Mouse (Mus musculus) naive thymus-derived CD4-positive, alpha-beta T cell, adult 5 months (primary cell): ENCODE results near the gene Sypl2. TPM values are rescaled to one million over a fixed set of nuclear protein-coding genes. Genes with fewer than 3 reads are reported as not detected.

Source experiments
- polyA plus RNA-seq: library from polyadenylated mRNA; unstranded; fragments of 100-300 nt; shearing (Covaris generic); gene quantifications from one replicate; pipeline ENCODE4 v1.2.1, GENCODE M21; 2017

Gene Sypl2
- not detected for polyA plus RNA-seq

DNA sequence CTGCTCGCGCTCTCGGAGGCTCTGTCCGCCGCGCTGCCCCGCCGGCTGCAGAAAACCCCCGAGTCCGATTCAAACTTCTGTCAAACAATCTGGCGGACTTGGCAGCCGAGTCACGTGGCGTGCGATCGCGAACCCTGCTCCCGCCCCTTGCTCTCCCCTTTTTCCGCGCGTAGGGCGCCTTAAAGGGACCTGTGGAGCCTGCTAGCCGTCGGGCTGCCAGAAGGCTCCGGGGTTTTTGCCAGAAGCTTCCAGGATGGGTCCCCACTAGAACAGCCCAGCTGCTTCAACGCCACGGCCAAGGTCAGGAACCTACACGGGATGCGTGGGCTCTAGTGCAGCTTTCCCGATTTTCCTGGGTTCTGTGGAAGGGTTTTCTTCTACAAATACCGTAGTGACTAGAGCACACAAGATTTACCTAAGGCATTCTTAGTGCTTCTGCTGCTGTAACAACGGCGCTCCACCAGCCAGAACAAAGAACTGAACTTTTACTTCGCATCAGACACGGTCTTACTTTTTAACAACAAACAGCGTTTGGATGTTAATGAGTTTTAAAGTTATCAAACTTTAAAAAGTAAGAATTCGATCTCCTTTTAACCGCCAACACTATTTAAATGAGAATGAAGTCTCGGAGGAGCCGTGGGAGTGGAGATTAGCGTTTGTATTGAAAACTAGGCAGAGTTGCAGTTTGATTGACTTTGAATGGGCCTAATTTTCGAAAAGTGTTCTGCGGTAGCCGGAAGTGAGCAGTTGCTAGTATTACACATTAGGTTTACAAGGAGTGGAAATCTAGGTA is at the start of gene Sypl2:
TSS of gene Sypl2 (minus strand) at position 91 of the 793 bp plus-strand sequence.

DNA sequence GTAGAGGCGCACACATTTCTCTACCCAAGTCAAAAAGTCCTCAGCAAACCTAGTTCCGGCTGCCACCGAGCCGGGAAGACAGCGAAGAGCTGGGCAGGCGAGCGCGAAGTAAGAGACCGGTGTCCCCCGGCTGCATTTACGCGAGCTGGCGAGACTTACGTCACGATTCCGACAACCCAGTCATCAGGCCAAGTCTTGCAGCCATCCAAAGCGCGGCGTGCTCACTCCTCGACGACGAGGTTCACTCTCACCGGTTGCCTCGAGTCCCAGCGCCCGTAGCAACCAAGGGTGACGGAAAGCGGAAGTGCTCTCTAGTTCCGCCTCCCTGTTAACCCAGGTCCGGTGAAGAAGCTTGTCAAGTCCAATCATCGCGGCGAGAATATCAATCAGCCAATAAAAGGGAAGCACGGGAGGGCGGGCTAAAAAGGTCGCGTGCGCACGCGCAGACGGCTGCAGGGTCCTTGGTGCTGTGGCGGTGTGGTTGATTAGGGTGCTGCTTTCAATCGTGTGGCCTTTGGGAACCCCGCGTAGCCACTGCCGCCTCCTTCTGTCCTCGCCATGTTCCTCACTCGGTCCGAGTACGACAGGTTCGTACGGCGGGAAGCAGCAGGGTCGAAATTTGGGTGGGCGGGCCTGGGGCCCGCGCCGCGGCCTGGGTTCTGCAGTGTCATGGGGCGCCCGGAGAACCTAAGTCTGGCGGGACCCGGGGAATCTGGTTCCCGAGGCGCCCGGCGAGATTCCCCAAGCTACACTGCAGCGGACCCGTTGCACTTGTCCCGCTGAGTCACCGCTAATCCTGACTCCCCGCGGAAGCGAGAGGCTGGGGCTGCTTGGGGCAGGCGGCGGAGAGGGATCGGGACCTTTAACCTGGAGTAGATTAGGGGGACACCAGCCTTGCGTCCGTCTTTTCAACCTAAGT is 30.5 kb upstream of the Sypl2 start, which contains the start of gene Psma5:
TSS of gene Psma5 (plus strand) at position 208 of the 919 bp plus-strand sequence.

GRCm38 (mm10) chr3:108210771-108211139 is 15.7 kb downstream of the Sypl2 start, which contains the start of gene Atxn7l2:
Gene Atxn7l2, minus strand, starts transcription at chr3:108210934.

DNA sequence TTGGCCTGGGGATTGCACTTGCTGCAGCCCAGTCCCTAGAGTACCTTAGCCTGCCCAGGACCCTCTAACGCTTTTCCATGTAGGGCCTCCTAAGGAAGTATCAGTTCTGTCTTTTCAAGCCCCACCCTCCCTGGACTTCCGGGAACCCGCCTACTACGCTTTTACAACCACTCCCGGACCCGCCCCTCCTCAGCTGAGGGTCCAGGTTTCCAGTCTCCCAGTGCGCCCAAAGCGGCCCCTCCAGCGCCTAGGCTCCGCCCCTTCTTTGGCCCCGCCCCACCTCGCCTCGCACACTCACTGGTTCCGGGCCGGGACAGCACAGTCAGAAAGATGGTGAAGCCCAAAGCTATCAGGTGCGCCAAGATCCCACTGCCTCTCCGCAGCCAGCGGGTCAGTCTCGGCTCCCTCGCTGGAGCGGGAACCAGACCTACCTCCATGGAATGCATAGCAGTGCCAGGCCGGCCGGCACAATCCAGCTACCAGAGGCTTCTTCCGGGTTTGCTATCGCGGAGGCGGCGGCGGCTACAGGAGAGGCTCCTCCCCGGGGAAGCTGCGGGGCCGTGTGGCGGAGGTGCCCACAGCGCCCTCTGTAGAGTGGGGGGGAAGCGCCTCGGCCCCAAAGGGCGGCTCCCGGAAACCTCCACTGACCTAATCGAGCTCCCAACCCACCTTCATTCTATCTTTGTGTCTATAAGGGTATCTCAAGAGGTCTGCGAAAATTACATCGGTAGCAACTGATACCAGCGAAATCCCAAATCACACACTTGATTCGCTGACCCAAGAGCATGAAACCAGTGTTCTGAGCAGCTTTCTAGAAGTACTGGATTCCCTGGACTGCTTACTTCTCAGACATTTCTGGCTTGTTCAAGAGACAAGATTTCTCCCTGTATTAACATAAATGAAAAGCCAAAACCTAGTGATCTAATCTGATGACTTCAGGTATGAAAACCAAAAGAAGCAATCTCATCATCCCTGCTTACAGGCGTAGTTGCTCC is 25.8 kb downstream of the Sypl2 start, which contains the start of gene Cyb561d1:
TSS of gene Cyb561d1 (minus strand) at position 884 of the 995 bp plus-strand sequence.

GRCm38 (mm10) chr3:108186098-108187047 is 40.1 kb downstream of the Sypl2 start, which contains the start of gene Amigo1:
Gene Amigo1, plus strand, starts transcription at chr3:108186335.

Other genes starting within 250 kb of the Sypl2 start
- gene Gstm2, start 240.2 kb downstream of the Sypl2 start, polyA plus RNA-seq: not detected
- 3.6 TPM for gene Gstm1, start 208.7 kb downstream of the Sypl2 start, polyA plus RNA-seq
- gene Gstm4, start 181.8 kb downstream of the Sypl2 start, polyA plus RNA-seq: 4.5 TPM
- gene Ampd2, start 140.0 kb downstream of the Sypl2 start, polyA plus RNA-seq: 30.4 TPM
- gene Gnat2, start 133.9 kb downstream of the Sypl2 start, polyA plus RNA-seq: not detected
- gene Gnai3, start 80.5 kb downstream of the Sypl2 start, polyA plus RNA-seq: 201 TPM
- not detected for gene Gpr61, start 71.8 kb downstream of the Sypl2 start, polyA plus RNA-seq
- 1.6 TPM for gene Amigo1, start 40.3 kb downstream of the Sypl2 start, polyA plus RNA-seq
- gene Cyb561d1, start 25.4 kb downstream of the Sypl2 start, polyA plus RNA-seq: 19.6 TPM
- 24.0 TPM for gene Atxn7l2, start 15.7 kb downstream of the Sypl2 start, polyA plus RNA-seq
- gene Psma5, start 30.3 kb upstream of the Sypl2 start, polyA plus RNA-seq: 62.3 TPM
- not detected for gene Sort1, start 57.4 kb upstream of the Sypl2 start, polyA plus RNA-seq
- gene Mybphl, start 138.3 kb upstream of the Sypl2 start, polyA plus RNA-seq: not detected
- 0.27 TPM for gene Psrc1, start 157.2 kb upstream of the Sypl2 start, polyA plus RNA-seq
- gene Celsr2, start 188.9 kb upstream of the Sypl2 start, polyA plus RNA-seq: 1.1 TPM
- 150 TPM for gene Sars, start 218.6 kb upstream of the Sypl2 start, polyA plus RNA-seq